Mouse (Mus musculus): ENCODE results near the gene Mrpl57. TPM values are rescaled to one million over a fixed set of nuclear protein-coding genes. Genes with fewer than 3 reads are reported as not detected.
A peak's percentile ranks its signal among the peaks of the same experiment; 100 is the strongest.
"Not testable (repeated sequence)": the region's sequence is repeated elsewhere in the genome, so short reads cannot be mapped to it uniquely, and the experiment has no call there.

Gene Mrpl57
- polyA plus RNA-seq, 1 experiment from 2014 or later = 139 TPM

DNA sequence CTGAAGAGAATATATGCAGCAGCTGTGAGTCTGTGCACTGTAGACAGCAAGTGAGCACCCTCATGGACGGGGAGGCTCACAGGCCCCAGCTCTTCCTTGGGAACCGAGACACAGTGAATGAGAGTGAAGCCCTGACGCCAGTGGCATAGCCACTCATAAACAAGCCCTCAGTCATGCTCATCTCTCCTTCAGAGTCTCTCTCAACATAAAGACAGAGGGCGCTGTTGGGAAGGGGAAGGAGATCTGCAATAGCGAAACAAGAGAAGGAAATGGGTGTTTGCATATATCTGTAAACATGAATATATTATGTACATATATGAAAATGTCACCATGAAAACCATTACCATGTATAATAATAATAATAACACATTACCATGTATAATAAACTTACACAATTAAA, 17.5 kb upstream of the Mrpl57 start:
- Histone ChIP-seq H3K4me1 (ENCODE audit: control insufficient read depth, insufficient read depth, low read length) (no peaks in the 10 kb centered on the region), H3K4me3 (ENCODE audit: low read depth, low read length) (no peak overlapping the region), H3K9me3 (replicated peaks; ENCODE audit: control insufficient read depth, low read length, poor library complexity, severe bottlenecking) (no peaks in the 10 kb centered on the region), H3K4me2 (ENCODE audit: low read length) (no peak overlapping the region), H3K36me3 (ENCODE audit: control insufficient read depth, insufficient read depth, low read length) (peaks cover 23% of the 10 kb centered on the region), H3K9ac (ENCODE audit: low read depth, low read length) (no peak overlapping the region), H3K27ac (ENCODE audit: low read length) (no peak overlapping the region), H3K27me3 (ENCODE audit: control insufficient read depth, insufficient read depth, low read depth, low read length) (no peaks in the 10 kb centered on the region)
- WGBS = 77% methylated on average over 5 of the region's 5 CpGs
- no peak for ATAC-seq

DNA sequence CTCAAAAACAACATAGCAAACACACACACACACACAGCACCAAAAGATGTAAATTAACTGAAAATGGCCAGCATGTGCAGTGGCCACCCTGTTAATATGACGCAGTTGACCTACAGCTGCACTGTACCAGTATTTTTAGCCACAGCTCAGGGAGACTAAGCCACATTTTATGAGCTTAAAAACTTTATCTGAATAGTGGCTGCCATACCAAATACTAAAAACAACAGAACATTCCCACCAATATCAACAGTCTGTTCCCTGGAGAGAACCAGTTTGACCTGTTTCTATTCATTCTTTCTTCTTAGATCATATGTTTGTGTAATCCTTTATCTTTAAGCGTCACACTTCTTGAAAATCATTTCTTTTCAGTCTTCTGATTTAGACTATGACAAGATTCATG, 15.1 kb upstream of the Mrpl57 start:
- Histone ChIP-seq H3K9me3 (replicated peaks; ENCODE audit: control insufficient read depth, low read length, poor library complexity, severe bottlenecking) (no peaks in the 10 kb centered on the region), H3K36me3 (ENCODE audit: control insufficient read depth, insufficient read depth, low read length) (peaks cover 10% of the 10 kb centered on the region; the same call in 1 of the 2 replicates), H3K27me3 (ENCODE audit: control insufficient read depth, insufficient read depth, low read depth, low read length) (no peaks in the 10 kb centered on the region), H3K9ac (ENCODE audit: low read depth, low read length) (no peak overlapping the region), H3K4me1 (ENCODE audit: control insufficient read depth, insufficient read depth, low read length) (no peaks in the 10 kb centered on the region), H3K27ac (ENCODE audit: low read length) (no peak overlapping the region), H3K4me3 (ENCODE audit: low read depth, low read length) (no peak overlapping the region), H3K4me2 (ENCODE audit: low read length) (no peak overlapping the region)
- 97% methylated on average over 2 of the region's 2 CpGs for WGBS
- no peak for ATAC-seq

DNA sequence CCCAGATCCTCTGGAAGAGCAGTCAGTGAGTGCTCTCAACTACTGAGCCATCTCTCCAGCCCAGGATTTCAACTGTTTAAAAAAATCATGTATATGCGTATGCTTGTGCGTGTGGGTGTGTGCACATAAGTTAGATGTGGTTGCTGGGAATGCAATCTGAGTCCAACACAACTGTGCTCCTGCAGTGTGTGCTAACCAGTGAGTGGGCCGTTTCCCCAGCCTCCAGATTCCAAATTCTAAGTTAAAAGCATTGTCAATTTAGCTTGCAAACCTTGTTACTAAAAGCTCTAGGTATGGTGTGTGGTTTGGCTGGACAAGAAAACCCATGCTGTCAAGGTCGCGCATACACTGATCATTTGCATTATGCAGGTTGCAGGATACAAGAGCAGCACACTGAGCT, 14.2 kb upstream of the Mrpl57 start:
- Histone ChIP-seq H3K4me2 (ENCODE audit: low read length) (no peak overlapping the region), H3K27me3 (ENCODE audit: control insufficient read depth, insufficient read depth, low read depth, low read length) (no peaks in the 10 kb centered on the region), H3K9ac (ENCODE audit: low read depth, low read length) (no peak overlapping the region), H3K27ac (ENCODE audit: low read length) (no peak overlapping the region), H3K36me3 (ENCODE audit: control insufficient read depth, insufficient read depth, low read length) (0 out of 2 replicates have a peak, but pooled peaks cover 3% of the 10 kb centered on the region), H3K4me3 (ENCODE audit: low read depth, low read length) (no peak overlapping the region), H3K9me3 (replicated peaks; ENCODE audit: control insufficient read depth, low read length, poor library complexity, severe bottlenecking) (no peaks in the 10 kb centered on the region), H3K4me1 (ENCODE audit: control insufficient read depth, insufficient read depth, low read length) (no peaks in the 10 kb centered on the region)
- WGBS = 96% methylated on average over 5 of the region's 5 CpGs
- ATAC-seq = no peak

DNA sequence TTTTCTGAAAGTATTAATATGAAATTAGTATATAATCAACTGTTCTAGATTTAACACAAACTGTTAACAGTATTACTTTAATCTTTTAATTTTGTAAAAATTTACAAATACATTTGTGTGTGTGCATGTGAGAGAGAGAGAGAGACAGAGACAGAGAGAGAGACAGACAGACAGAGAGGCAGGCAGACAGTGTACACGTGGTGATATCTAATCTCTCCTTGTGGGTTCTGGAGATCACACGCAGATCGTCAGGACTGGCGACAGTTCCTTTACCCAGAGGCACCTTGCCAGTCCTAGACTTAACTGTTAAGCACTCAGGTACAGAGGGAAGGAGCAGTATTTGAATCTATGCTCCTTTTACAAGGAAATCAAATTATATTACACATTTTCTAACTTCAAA, 5.2 kb upstream of the Mrpl57 start:
- ATAC-seq = no peak
- no peak overlapping the region for H3K4me3 ChIP-seq (ENCODE audit: low read depth, low read length)
- no peak overlapping the region for H3K4me2 ChIP-seq (ENCODE audit: low read length)
- H3K4me1 ChIP-seq (ENCODE audit: control insufficient read depth, insufficient read depth, low read length) = peaks cover 3% of the 10 kb centered on the region; the same call in 1 of the 2 replicates
- H3K27ac ChIP-seq (ENCODE audit: low read length) = no peak overlapping the region
- no peaks in the 10 kb centered on the region for H3K9me3 ChIP-seq (replicated peaks; ENCODE audit: control insufficient read depth, low read length, poor library complexity, severe bottlenecking)
- no peaks in the 10 kb centered on the region for H3K27me3 ChIP-seq (ENCODE audit: control insufficient read depth, insufficient read depth, low read depth, low read length)
- H3K36me3 ChIP-seq (ENCODE audit: control insufficient read depth, insufficient read depth, low read length) = no peaks in the 10 kb centered on the region
- 92% methylated on average over 4 of the region's 4 CpGs for WGBS
- no peak overlapping the region for H3K9ac ChIP-seq (ENCODE audit: low read depth, low read length)

DNA sequence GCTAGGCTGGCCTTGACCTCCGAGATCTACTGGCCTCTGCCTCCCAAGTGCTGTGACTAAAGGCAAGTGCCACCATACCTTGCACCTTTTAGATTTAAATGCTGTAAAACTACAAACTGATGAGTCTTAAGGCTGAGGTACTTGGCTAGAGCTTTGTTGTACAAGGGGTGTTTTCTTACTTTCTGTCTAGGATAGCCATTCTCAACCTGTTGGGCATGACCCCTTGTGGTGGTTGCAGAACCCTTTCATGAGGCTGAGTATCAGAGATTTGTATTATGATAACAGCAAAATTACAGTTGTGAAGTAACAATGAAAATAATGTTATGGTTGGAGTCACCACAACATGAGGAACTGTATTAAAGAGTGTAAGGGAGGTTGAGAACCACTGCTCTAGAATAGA, 1.2 kb downstream of the Mrpl57 start:
- H3K4me2 ChIP-seq (ENCODE audit: low read length) = peak overlapping the region; percentile 79
- no peaks in the 10 kb centered on the region for H3K27me3 ChIP-seq (ENCODE audit: control insufficient read depth, insufficient read depth, low read depth, low read length)
- H3K4me3 ChIP-seq (ENCODE audit: low read depth, low read length) = peak overlapping the region; percentile 68
- WGBS = 82% methylated on average over 1 of the region's 1 CpGs
- no peaks in the 10 kb centered on the region for H3K36me3 ChIP-seq (ENCODE audit: control insufficient read depth, insufficient read depth, low read length)
- ATAC-seq = no peak
- peaks cover 17% of the 10 kb centered on the region for H3K4me1 ChIP-seq (ENCODE audit: control insufficient read depth, insufficient read depth, low read length)
- peak overlapping the region; percentile 92 for H3K9ac ChIP-seq (ENCODE audit: low read depth, low read length)
- H3K9me3 ChIP-seq (replicated peaks; ENCODE audit: control insufficient read depth, low read length, poor library complexity, severe bottlenecking) = no peaks in the 10 kb centered on the region
- H3K27ac ChIP-seq (ENCODE audit: low read length) = no peak overlapping the region

DNA sequence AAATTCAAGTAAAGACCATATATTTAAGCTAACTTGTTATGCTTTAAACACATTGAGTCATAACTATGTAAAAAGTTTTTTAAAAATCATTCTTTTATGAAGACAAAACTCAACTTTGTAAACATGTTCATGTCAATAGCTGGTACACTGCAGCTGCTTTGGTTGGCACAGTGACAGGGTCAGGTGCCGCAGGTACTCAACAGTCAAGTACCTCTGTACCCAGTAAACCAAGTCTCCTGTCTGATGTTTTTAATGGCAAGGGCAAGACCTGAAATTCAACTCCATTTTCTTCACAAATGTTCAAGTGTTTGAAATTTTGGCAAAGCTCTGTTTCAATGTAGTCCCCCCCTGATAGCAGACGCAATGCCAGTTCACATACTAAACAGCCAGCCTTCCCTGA, 7.5 kb downstream of the Mrpl57 start:
- Histone ChIP-seq H3K4me1 (ENCODE audit: control insufficient read depth, insufficient read depth, low read length) (no peaks in the 10 kb centered on the region), H3K27me3 (ENCODE audit: control insufficient read depth, insufficient read depth, low read depth, low read length) (no peaks in the 10 kb centered on the region), H3K4me3 (ENCODE audit: low read depth, low read length) (no peak overlapping the region), H3K9ac (ENCODE audit: low read depth, low read length) (no peak overlapping the region), H3K9me3 (replicated peaks; ENCODE audit: control insufficient read depth, low read length, poor library complexity, severe bottlenecking) (no peaks in the 10 kb centered on the region), H3K4me2 (ENCODE audit: low read length) (no peak overlapping the region), H3K27ac (ENCODE audit: low read length) (no peak overlapping the region), H3K36me3 (ENCODE audit: control insufficient read depth, insufficient read depth, low read length) (peaks cover 11% of the 10 kb centered on the region)
- no peak for ATAC-seq
- WGBS = 92% methylated on average over 2 of the region's 2 CpGs

DNA sequence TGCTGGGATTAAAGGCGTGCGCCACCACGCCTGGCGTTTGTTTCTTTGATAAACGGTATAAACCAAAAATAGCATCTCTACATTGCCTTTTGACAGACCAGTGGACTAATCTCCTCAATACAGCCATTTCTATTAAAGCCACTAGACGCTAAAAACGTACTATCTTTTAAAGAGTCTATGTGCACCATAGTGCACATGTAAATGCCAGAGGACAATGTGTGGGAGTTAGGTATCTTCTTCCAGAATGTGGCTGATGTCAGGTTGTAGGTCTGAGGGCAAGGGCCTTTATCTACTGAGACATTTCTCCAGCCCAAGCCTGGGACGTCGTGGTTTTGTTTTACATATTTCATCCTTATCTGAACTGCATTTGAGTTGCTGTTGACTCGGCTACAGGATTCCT, 9.1 kb downstream of the Mrpl57 start:
- Histone ChIP-seq H3K4me2 (ENCODE audit: low read length) (no peak overlapping the region), H3K4me3 (ENCODE audit: low read depth, low read length) (no peak overlapping the region), H3K27me3 (ENCODE audit: control insufficient read depth, insufficient read depth, low read depth, low read length) (no peaks in the 10 kb centered on the region), H3K36me3 (ENCODE audit: control insufficient read depth, insufficient read depth, low read length) (peaks cover 21% of the 10 kb centered on the region), H3K9me3 (replicated peaks; ENCODE audit: control insufficient read depth, low read length, poor library complexity, severe bottlenecking) (no peaks in the 10 kb centered on the region), H3K9ac (ENCODE audit: low read depth, low read length) (no peak overlapping the region), H3K4me1 (ENCODE audit: control insufficient read depth, insufficient read depth, low read length) (no peaks in the 10 kb centered on the region), H3K27ac (ENCODE audit: low read length) (no peak overlapping the region)
- no peak for ATAC-seq
- WGBS = 91% methylated on average over 10 of the region's 10 CpGs

DNA sequence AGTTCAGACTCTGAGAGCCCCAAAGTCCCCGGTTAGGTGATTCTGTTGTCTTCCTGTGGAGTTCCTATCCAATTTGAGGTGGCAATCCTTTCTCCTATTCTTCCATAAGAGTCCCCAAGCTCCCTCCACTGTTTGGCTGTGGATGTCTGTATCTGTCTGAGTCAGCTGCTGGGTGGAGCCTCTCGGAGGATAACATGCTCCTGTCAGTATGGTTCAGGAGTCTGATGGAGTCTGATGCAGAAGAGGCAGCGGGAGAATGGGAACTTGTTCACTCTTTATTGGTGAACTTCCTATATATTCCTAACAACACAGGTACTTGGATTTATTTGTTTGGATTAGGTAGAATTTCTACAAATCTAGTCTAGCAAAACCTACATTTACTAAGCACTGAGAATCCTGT, 18.5 kb downstream of the Mrpl57 start:
- no peak overlapping the region for H3K4me3 ChIP-seq (ENCODE audit: low read depth, low read length)
- WGBS = 94% methylated on average over 3 of the region's 3 CpGs
- ATAC-seq = no peak
- H3K9ac ChIP-seq (ENCODE audit: low read depth, low read length) = no peak overlapping the region
- no peak overlapping the region for H3K27ac ChIP-seq (ENCODE audit: low read length)
- peaks cover 12% of the 10 kb centered on the region for H3K36me3 ChIP-seq (ENCODE audit: control insufficient read depth, insufficient read depth, low read length)
- no peak overlapping the region for H3K4me2 ChIP-seq (ENCODE audit: low read length)
- H3K9me3 ChIP-seq (replicated peaks; ENCODE audit: control insufficient read depth, low read length, poor library complexity, severe bottlenecking) = no peaks in the 10 kb centered on the region
- no peaks in the 10 kb centered on the region for H3K4me1 ChIP-seq (ENCODE audit: control insufficient read depth, insufficient read depth, low read length)
- no peaks in the 10 kb centered on the region for H3K27me3 ChIP-seq (ENCODE audit: control insufficient read depth, insufficient read depth, low read depth, low read length)

DNA sequence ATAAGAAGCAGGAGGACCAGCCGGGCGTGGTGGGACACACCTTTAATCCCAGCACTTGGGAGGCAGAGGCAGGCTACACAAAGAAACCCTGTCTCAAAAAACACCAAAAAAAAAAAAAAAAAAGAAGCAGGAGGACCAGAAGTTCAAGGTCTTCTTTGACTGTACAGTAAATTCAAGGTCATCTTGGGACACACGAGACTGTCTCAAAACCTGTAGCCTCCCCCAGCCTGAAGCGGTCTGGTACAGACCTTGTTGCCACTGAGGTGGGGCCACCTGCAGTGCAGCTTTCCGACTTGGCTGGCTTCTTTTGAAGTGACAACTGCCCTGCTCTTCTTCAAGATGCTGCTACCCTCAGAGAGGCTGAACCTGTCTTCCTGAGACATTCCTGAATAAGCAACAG, 22.0 kb downstream of the Mrpl57 start:
- not testable (repeated sequence) for H3K27ac ChIP-seq (ENCODE audit: low read length); H3K27me3 ChIP-seq (ENCODE audit: control insufficient read depth, insufficient read depth, low read depth, low read length); H3K9me3 ChIP-seq (replicated peaks; ENCODE audit: control insufficient read depth, low read length, poor library complexity, severe bottlenecking); H3K4me3 ChIP-seq (ENCODE audit: low read depth, low read length); H3K4me2 ChIP-seq (ENCODE audit: low read length); ATAC-seq; H3K9ac ChIP-seq (ENCODE audit: low read depth, low read length); H3K4me1 ChIP-seq (ENCODE audit: control insufficient read depth, insufficient read depth, low read length)
- 83% methylated on average over 5 of the region's 5 CpGs for WGBS
- peaks cover 11% of the 10 kb centered on the region; the same call in 1 of the 2 replicates for H3K36me3 ChIP-seq (ENCODE audit: control insufficient read depth, insufficient read depth, low read length)

DNA sequence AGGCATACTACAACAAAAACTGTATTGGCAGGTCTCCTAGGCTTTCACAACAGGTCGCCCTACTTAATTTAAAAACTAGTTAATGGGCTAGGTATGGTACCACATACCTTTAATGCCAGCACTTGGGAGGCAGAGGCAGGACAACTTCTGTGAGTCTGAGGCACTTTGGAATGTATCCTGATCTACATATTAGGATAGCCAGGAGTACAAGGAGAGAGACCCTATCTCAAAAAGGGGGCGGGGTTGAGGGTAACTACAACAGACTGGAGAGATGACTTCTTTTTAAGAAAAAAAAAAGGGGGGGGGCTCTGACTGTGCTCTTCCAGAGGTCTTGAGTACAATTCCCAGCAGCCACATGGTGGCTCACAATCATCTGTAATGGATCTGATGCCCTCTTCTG, 22.6 kb downstream of the Mrpl57 start:
- H3K27me3 ChIP-seq (ENCODE audit: control insufficient read depth, insufficient read depth, low read depth, low read length) = no peaks in the 10 kb centered on the region
- WGBS = 92% methylated on average over 2 of the region's 2 CpGs
- peaks cover 11% of the 10 kb centered on the region; the same call in 1 of the 2 replicates for H3K36me3 ChIP-seq (ENCODE audit: control insufficient read depth, insufficient read depth, low read length)
- no peak overlapping the region for H3K4me2 ChIP-seq (ENCODE audit: low read length)
- H3K27ac ChIP-seq (ENCODE audit: low read length) = no peak overlapping the region
- no peak for ATAC-seq
- H3K4me1 ChIP-seq (ENCODE audit: control insufficient read depth, insufficient read depth, low read length) = no peaks in the 10 kb centered on the region
- H3K9me3 ChIP-seq (replicated peaks; ENCODE audit: control insufficient read depth, low read length, poor library complexity, severe bottlenecking) = no peaks in the 10 kb centered on the region
- H3K9ac ChIP-seq (ENCODE audit: low read depth, low read length) = no peak overlapping the region
- H3K4me3 ChIP-seq (ENCODE audit: low read depth, low read length) = no peak overlapping the region
